Mouse (Mus musculus): ENCODE measurements at regions not wholly inside any gene's neighbourhood (a gene's known extent, or its start where the extent isn't known, plus 50 kb on each side); places are given as distances from the start of the nearest gene placed in this dataset.
A peak's percentile ranks its signal among the peaks of the same experiment; 100 is the strongest.
"Not testable (repeated sequence)": the region's sequence is repeated elsewhere in the genome, so short reads cannot be mapped to it uniquely, and the experiment has no call there.

DNA sequence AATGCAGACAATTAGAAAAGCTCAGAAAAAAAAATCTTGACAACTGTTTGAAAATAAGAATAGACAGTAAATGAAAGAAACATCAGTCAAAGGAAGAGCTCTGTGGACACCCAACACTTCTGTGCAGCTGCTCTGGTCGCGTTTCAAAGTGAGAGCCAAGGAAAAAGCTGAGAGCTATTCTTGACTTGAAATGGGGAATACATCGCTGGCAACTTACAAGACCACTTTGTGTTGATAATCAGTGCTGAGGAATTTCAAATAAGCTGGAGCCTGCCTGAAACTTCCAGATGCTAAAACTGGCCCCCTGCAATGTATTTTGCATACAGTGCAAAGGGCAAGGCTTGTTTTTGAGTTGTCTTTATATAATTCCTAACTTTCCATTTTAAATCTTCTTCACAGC, 177.1 kb upstream of the Ghr start:
- Histone ChIP-seq H3K9me3 (replicated peaks; ENCODE audit: control insufficient read depth, insufficient read depth, low read length, poor library complexity, severe bottlenecking) (0 out of 2 replicates have a peak, but pooled peaks cover 2% of the 10 kb centered on the region), H3K27ac (ENCODE audit: insufficient read depth, low read length) (no peak overlapping the region)

DNA sequence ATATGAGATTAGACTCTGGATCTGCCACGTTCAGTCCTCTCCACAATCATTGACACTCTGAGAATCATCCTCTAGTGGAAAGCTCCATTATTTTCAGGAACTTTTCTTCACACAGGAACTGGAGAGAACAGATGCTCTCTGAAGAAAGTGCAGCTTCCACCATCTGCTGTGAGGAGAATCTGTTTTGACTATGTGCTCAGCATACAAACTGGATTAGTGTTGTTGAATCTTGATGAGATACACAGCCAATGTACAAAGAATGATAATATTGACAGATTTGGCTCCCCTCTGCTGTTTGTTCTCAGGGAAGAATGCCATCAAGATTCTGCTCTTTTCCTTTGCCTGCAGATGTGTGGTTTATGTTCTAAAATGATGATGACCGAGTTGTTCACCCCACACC, 172.3 kb upstream of the Ghr start:
- Histone ChIP-seq H3K9ac (ENCODE audit: low read depth, poor library complexity, severe bottlenecking) (no peak overlapping the region), H3K27me3 (ENCODE audit: control insufficient read depth, insufficient read depth, low read length, poor library complexity, severe bottlenecking) (no peaks in the 10 kb centered on the region), H3K9me3 (replicated peaks; ENCODE audit: control insufficient read depth, insufficient read depth, low read length, poor library complexity, severe bottlenecking) (no peaks in the 10 kb centered on the region), H3K4me3 (ENCODE audit: low read depth, low read length) (no peak overlapping the region), H3K4me1 (ENCODE audit: control insufficient read depth, insufficient read depth, low read length) (no peaks in the 10 kb centered on the region), H3K36me3 (ENCODE audit: control insufficient read depth, insufficient read depth, low read length, poor library complexity, severe bottlenecking) (no peaks in the 10 kb centered on the region), H3K27ac (ENCODE audit: insufficient read depth, low read length) (no peak overlapping the region)
- TF ChIP-seq CTCF (IDR thresholded peaks at IDR 0.05; ENCODE audit: low read depth, low read length) = no peak
- no peak for TF ChIP-seq EP300 (IDR thresholded peaks at IDR 0.05; ENCODE audit: insufficient read depth, low read depth, low read length)
- no peak for TF ChIP-seq POLR2A (IDR thresholded peaks at IDR 0.05; ENCODE audit: insufficient read depth, low read length)

More for the DNA sequence above, 177.1 kb upstream of the Ghr start:
- no peak overlapping the region for H3K9ac ChIP-seq (ENCODE audit: low read depth, poor library complexity, severe bottlenecking)
- H3K36me3 ChIP-seq (ENCODE audit: control insufficient read depth, insufficient read depth, low read length, poor library complexity, severe bottlenecking) = no peaks in the 10 kb centered on the region
- no peak for TF ChIP-seq EP300 (IDR thresholded peaks at IDR 0.05; ENCODE audit: insufficient read depth, low read depth, low read length)
- TF ChIP-seq POLR2A (IDR thresholded peaks at IDR 0.05; ENCODE audit: insufficient read depth, low read length) = no peak
- no peak for TF ChIP-seq CTCF (IDR thresholded peaks at IDR 0.05; ENCODE audit: low read depth, low read length)
- no peak overlapping the region for H3K4me3 ChIP-seq (ENCODE audit: low read depth, low read length)
- no peaks in the 10 kb centered on the region for H3K27me3 ChIP-seq (ENCODE audit: control insufficient read depth, insufficient read depth, low read length, poor library complexity, severe bottlenecking)
- no peaks in the 10 kb centered on the region for H3K4me1 ChIP-seq (ENCODE audit: control insufficient read depth, insufficient read depth, low read length)

DNA sequence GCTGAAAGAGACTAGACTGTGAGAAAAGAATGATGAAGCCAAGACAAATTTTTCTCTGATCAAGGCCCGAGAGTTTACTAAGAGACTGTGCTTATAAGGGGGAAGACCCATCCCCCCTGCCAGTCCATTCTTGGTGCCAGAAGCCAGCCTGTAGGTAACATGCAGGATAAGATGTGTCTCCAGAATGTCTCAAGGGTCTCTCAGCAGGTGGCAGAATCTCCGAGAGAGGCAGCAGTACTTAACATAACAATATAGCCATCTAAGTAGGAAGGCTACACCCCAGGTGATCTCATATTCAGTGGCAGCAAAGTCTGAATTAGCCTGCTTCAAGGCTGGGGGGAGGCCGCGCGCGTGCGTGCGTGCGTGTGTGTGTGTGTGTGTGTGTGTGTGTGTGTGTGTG, 164.8 kb upstream of the Ghr start:
- not testable (repeated sequence) for H3K27ac ChIP-seq (ENCODE audit: insufficient read depth, low read length); H3K4me1 ChIP-seq (ENCODE audit: control insufficient read depth, insufficient read depth, low read length); H3K4me3 ChIP-seq (ENCODE audit: low read depth, low read length); H3K27me3 ChIP-seq (ENCODE audit: control insufficient read depth, insufficient read depth, low read length, poor library complexity, severe bottlenecking); H3K9ac ChIP-seq (ENCODE audit: low read depth, poor library complexity, severe bottlenecking); H3K36me3 ChIP-seq (ENCODE audit: control insufficient read depth, insufficient read depth, low read length, poor library complexity, severe bottlenecking); H3K9me3 ChIP-seq (replicated peaks; ENCODE audit: control insufficient read depth, insufficient read depth, low read length, poor library complexity, severe bottlenecking)
- TF ChIP-seq EP300 (IDR thresholded peaks at IDR 0.05; ENCODE audit: insufficient read depth, low read depth, low read length) = peak; percentile 72

DNA sequence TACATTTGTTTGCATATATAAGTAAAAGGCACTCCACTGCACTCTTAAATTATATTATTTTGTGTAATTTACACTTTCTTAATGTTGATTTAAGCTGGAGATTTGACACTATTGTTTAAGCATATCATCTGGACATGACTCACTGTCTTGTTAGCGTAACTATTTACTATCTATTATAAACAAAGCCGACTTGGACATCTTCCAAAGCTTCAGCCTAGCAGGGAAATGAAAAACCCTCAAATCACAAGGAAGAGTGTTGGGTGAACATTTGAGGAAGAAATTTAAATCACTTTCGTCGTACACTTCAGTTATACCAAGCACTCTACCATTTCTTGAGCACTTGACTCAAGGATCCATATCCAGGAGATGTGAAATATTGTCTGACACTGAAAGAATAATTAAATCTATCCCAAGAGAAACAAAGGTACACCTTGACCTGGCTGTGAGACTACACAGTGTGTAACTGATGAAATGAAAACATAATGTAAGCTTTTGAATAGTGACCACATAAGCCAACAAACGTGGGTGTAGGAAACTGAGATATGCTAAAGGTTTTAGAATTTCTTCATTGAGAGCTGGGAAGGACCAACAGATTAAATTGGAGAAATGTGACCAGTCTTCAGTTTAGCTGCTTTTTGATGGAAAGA, 160.0 kb upstream of the Ghr start:
- Histone ChIP-seq H3K27ac (ENCODE audit: insufficient read depth, low read length) (no peak overlapping the region), H3K9me3 (replicated peaks; ENCODE audit: control insufficient read depth, insufficient read depth, low read length, poor library complexity, severe bottlenecking) (no peaks in the 10 kb centered on the region), H3K36me3 (ENCODE audit: control insufficient read depth, insufficient read depth, low read length, poor library complexity, severe bottlenecking) (no peaks in the 10 kb centered on the region; the same call in 1 of the 2 replicates), H3K9ac (ENCODE audit: low read depth, poor library complexity, severe bottlenecking) (no peak overlapping the region), H3K4me1 (ENCODE audit: control insufficient read depth, insufficient read depth, low read length) (no peaks in the 10 kb centered on the region), H3K4me3 (ENCODE audit: low read depth, low read length) (no peak overlapping the region), H3K27me3 (ENCODE audit: control insufficient read depth, insufficient read depth, low read length, poor library complexity, severe bottlenecking) (no peaks in the 10 kb centered on the region)
- TF ChIP-seq POLR2A (IDR thresholded peaks at IDR 0.05; ENCODE audit: insufficient read depth, low read length) (no peak), EP300 (IDR thresholded peaks at IDR 0.05; ENCODE audit: insufficient read depth, low read depth, low read length) (no peak), CTCF (IDR thresholded peaks at IDR 0.05; ENCODE audit: low read depth, low read length) (no peak)

DNA sequence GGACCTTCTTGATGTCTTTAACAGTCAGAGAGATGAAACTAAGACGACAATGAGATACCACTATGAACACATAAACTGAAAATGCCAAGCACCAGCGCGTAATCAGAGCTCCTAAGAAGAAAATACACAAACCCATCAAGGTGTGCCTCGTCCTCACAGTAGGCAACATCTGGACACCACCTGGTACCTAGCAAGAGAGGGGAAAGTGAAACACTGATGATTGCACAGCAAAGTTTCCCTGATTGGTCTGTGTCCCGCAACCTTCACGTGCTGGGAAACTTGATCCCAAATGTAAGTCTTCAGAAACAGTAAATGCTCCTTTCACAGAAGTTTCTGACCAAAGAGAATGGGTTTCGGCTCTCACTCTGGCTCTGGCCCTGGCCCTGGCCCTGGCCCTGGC, 158.9 kb upstream of the Ghr start:
- H3K27ac ChIP-seq (ENCODE audit: insufficient read depth, low read length) = no peak overlapping the region
- no peaks in the 10 kb centered on the region for H3K9me3 ChIP-seq (replicated peaks; ENCODE audit: control insufficient read depth, insufficient read depth, low read length, poor library complexity, severe bottlenecking)
- H3K4me3 ChIP-seq (ENCODE audit: low read depth, low read length) = no peak overlapping the region
- TF ChIP-seq EP300 (IDR thresholded peaks at IDR 0.05; ENCODE audit: insufficient read depth, low read depth, low read length) (no peak), CTCF (IDR thresholded peaks at IDR 0.05; ENCODE audit: low read depth, low read length) (no peak), POLR2A (IDR thresholded peaks at IDR 0.05; ENCODE audit: insufficient read depth, low read length) (no peak)
- no peak overlapping the region for H3K9ac ChIP-seq (ENCODE audit: low read depth, poor library complexity, severe bottlenecking)
- H3K4me1 ChIP-seq (ENCODE audit: control insufficient read depth, insufficient read depth, low read length) = no peaks in the 10 kb centered on the region
- H3K27me3 ChIP-seq (ENCODE audit: control insufficient read depth, insufficient read depth, low read length, poor library complexity, severe bottlenecking) = no peaks in the 10 kb centered on the region
- H3K36me3 ChIP-seq (ENCODE audit: control insufficient read depth, insufficient read depth, low read length, poor library complexity, severe bottlenecking) = no peaks in the 10 kb centered on the region; the same call in 1 of the 2 replicates

DNA sequence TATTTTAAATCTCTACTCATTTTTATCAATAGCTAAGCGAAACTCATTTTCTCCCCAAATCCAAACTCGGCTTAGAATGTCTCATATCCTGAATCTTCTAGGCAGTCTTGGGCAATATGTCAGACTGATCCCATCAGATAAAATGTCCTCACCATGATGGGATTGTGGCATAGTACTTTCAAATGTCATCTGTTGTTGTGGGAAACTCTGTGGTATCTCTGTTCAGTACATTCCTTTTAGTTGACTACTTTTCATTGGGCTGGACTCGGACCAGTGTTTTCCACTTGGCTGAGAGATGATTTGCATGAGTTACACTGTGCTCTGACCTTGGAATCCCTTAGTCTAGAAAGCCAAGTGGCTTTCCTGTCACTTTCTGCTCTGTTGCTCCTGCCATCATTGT, 141.9 kb upstream of the Ghr start:
- Histone ChIP-seq H3K4me3 (ENCODE audit: low read depth, low read length) (no peak overlapping the region), H3K27ac (ENCODE audit: insufficient read depth, low read length) (no peak overlapping the region), H3K4me1 (ENCODE audit: control insufficient read depth, insufficient read depth, low read length) (no peaks in the 10 kb centered on the region), H3K27me3 (ENCODE audit: control insufficient read depth, insufficient read depth, low read length, poor library complexity, severe bottlenecking) (no peaks in the 10 kb centered on the region), H3K9me3 (replicated peaks; ENCODE audit: control insufficient read depth, insufficient read depth, low read length, poor library complexity, severe bottlenecking) (peaks cover 5% of the 10 kb centered on the region; the same call in 1 of the 2 replicates), H3K36me3 (ENCODE audit: control insufficient read depth, insufficient read depth, low read length, poor library complexity, severe bottlenecking) (no peaks in the 10 kb centered on the region), H3K9ac (ENCODE audit: low read depth, poor library complexity, severe bottlenecking) (no peak overlapping the region)
- TF ChIP-seq POLR2A (IDR thresholded peaks at IDR 0.05; ENCODE audit: insufficient read depth, low read length) (no peak), EP300 (IDR thresholded peaks at IDR 0.05; ENCODE audit: insufficient read depth, low read depth, low read length) (no peak), CTCF (IDR thresholded peaks at IDR 0.05; ENCODE audit: low read depth, low read length) (no peak)
